Mouse (Mus musculus) bone marrow macrophage, adult 2 months (primary cell): ENCODE results near the gene Abcc2. TPM values are rescaled to one million over a fixed set of nuclear protein-coding genes. Genes with fewer than 3 reads are reported as not detected.

Experiments used
- H3K27ac ChIP-seq: 2 replicates; pipeline ENCODE4 v1.5.1; 2012; ENCODE audit warnings: low read depth, low read length; ENCODE audit not compliant: insufficient read depth
- H3K4me1 ChIP-seq: 2 replicates; pipeline ENCODE4 v1.6.1; 2012; ENCODE audit warnings: low read length; ENCODE audit not compliant: control insufficient read depth, insufficient read depth
- H3K4me3 ChIP-seq: 2 replicates; pipeline ENCODE4 v1.5.1; 2012; ENCODE audit warnings: mild to moderate bottlenecking, low read length, moderate library complexity; ENCODE audit not compliant: insufficient read depth
- CTCF ChIP-seq: IDR thresholded peaks from 2 replicates; pipeline ENCODE4 v1.5.1; 2012; ENCODE audit warnings: low read depth, mild to moderate bottlenecking, low read length, moderate library complexity
- POLR2A ChIP-seq: IDR thresholded peaks from 2 replicates; pipeline ENCODE4 v1.6.1; 2012; ENCODE audit warnings: mild to moderate bottlenecking, low read depth, low read length, borderline replicate concordance
- polyA plus RNA-seq: library from polyadenylated mRNA; stranded (reverse); fragments of >200 nt; gene quantifications from 2 replicates; pipeline ENCODE4 v1.2.4, GENCODE M21; 2012; ENCODE audit not compliant: missing spikeins, insufficient read depth, insufficient read length

Gene Abcc2
- polyA plus RNA-seq, 1 experiment = 0.78 TPM

DNA sequence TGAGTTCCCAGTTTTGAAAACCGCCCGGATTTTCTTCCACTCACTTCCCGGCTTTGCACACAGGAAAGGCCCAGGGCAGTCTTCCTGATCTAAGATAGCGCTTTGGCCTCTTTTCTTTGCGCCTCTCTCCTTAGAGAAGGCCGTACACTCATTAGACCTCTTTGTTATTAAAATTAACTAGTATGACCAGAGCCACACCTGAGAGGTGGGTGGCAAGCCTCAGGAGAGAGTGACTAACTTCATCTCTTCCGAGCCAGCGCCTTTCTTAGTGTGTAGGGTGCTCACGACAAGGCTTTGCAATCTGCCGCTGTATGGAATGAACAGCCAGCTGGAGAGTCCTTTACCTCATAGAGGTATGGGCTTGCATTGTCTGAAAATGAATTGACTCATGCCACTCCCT is 21.9 kb downstream of the Abcc2 start:
- H3K27ac ChIP-seq = no peak overlapping the region
- H3K4me3 ChIP-seq = no peak overlapping the region
- H3K4me1 ChIP-seq = peaks cover 17% of the 10 kb centered on the region
- TF ChIP-seq POLR2A (no peak), CTCF (no peak)

- Histone ChIP-seq H3K27ac (no peak overlapping the region), H3K4me3 (no peak overlapping the region), H3K4me1 (peaks cover 9% of the 10 kb centered on the region)
- no peak for TF ChIP-seq CTCF
- no peak for TF ChIP-seq POLR2A
Measured at GRCm38 (mm10) chr19:43809331-43809730, 27.3 kb downstream of the Abcc2 start.

GRCm38 (mm10) chr19:43811419-43811818 is 29.4 kb downstream of the Abcc2 start:
- TF ChIP-seq POLR2A (no peak), CTCF (no peak)
- Histone ChIP-seq H3K4me3 (no peak overlapping the region), H3K27ac (no peak overlapping the region), H3K4me1 (peaks cover 18% of the 10 kb centered on the region)

- peaks cover 21% of the 10 kb centered on the region for H3K4me1 ChIP-seq
- no peak overlapping the region for H3K4me3 ChIP-seq
- no peak for TF ChIP-seq CTCF
- TF ChIP-seq POLR2A = no peak
- no peak overlapping the region for H3K27ac ChIP-seq
Measured at GRCm38 (mm10) chr19:43813315-43813714, 31.3 kb downstream of the Abcc2 start.

DNA sequence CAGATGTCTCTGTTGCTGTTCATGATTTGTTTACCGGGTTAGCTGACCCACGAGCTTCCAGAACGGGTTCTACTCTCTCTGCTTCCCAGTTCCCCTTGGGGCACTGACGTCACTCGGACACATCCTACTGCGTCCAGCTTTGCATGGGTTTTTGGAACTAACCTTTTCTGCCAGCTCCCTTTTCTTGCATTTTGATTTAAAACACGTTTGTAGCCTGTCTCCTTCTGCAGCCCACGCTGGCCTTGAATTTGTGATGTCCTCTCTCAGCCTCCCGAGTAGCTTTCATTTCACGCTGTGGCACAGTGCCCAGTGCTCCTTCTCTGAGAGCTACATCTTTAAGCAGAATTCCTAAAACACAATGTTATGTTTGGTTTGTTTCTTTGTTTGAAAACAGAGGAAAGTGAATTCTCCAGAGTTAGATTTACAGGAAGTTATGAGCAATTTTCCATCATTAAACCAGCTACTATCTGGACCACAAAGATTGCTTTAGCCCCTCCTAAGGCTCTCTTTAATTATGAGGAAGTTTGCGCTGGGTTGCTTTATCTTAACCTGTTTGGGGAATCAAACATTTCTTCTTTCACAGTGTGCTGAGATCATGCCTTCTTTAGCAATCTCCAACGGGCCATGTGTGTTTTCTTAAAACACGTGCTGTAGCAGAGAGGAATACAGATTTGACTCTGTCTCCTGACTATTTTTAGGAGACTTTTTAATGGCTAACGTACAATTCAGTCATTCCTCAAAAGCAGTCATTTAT is 33.8 kb downstream of the Abcc2 start:
- TF ChIP-seq POLR2A (no peak), CTCF (no peak)
- Histone ChIP-seq H3K4me3 (peak overlapping the region; percentile 55), H3K27ac (peak overlapping the region; percentile 54), H3K4me1 (peaks cover 14% of the 10 kb centered on the region)

GRCm38 (mm10) chr19:43826855-43827254 is 44.9 kb downstream of the Abcc2 start:
- Histone ChIP-seq H3K27ac (no peak overlapping the region), H3K4me1 (no peaks in the 10 kb centered on the region), H3K4me3 (no peak overlapping the region)
- TF ChIP-seq POLR2A (no peak), CTCF (no peak)

- no peak overlapping the region for H3K4me3 ChIP-seq
- H3K27ac ChIP-seq = no peak overlapping the region
- H3K4me1 ChIP-seq = no peaks in the 10 kb centered on the region
- TF ChIP-seq CTCF (peak; percentile 95), POLR2A (no peak)
Measured at GRCm38 (mm10) chr19:43832425-43833069, 50.6 kb downstream of the Abcc2 start.

DNA sequence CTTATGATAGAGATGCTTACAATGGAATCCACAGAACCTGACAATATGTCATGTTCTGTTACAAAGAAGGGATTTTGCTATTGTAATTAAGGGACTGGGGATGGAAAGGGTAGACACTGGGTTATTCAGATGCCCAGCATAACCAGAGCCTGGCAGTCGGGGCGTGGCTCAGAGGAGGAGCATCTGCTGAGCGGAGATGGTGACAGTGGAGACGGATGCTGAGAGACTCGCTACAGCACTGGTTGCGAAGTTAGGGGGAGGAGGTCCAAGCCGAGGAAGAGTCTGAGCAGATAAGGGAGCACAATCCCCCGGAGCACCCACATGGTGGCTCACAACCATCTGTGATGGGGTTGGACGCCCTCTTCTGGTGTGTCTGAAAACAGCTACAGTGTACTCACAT is 61.2 kb downstream of the Abcc2 start:
- TF ChIP-seq CTCF (no peak), POLR2A (no peak)
- Histone ChIP-seq H3K4me3 (no peak overlapping the region), H3K4me1 (peaks cover 2% of the 10 kb centered on the region; the same call in 1 of the 2 replicates), H3K27ac (no peak overlapping the region)

DNA sequence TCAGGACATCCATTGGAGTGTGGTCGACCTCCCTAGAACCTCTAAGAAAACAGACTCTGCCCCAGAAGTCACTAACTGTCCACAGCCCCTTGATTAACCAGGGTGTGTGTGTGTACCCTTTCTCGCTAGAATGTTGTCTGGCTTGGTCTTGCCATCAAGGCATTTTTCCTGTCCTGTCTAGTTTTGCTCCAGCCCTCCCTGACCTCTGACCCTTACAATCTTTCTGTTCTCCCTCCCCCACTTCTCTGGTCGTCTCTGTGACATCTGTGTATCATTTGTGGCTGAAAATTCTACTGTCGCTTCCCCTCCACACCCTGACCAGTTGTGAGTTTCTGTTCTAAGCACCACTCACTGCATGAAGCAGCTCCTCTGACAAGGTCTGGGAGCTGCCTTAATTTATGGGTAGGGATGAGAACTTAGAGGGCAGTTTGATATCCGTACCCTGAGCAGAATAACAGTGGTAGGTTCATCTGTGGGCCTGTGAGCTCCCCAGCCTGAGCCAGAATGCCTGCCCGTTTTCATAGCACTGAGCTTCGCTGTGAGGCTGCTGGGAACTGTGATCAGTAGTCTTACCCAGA is 63.4 kb downstream of the Abcc2 start:
- peaks cover 2% of the 10 kb centered on the region; the same call in 1 of the 2 replicates for H3K4me1 ChIP-seq
- TF ChIP-seq POLR2A = no peak
- no peak for TF ChIP-seq CTCF
- no peak overlapping the region for H3K27ac ChIP-seq
- H3K4me3 ChIP-seq = no peak overlapping the region

- Histone ChIP-seq H3K4me3 (no peak overlapping the region), H3K27ac (no peak overlapping the region), H3K4me1 (peaks cover 4% of the 10 kb centered on the region; the same call in 1 of the 2 replicates)
- no peak for TF ChIP-seq POLR2A
- TF ChIP-seq CTCF = no peak
Measured at GRCm38 (mm10) chr19:43847056-43847455, 65.1 kb downstream of the Abcc2 start.
